8 mouse cellular contexts compared by ENCODE assay signal in genomic region chr11:4217914-4218629, GRCm38 (mm10). TPM values are rescaled to one million over a fixed set of nuclear protein-coding genes. Genes with fewer than 3 reads are reported as not detected.
DNase-seq lines count a peak whose midpoint lies in the region; ATAC-seq and TF ChIP-seq lines count a peak whose summit lies in the region.

Gene Castor1, plus strand, starts transcription at chr11:4218225.

- ATAC-seq in heart, embryonic 12.5 days (ENCODE audit: insufficient number of reproducible peaks, low FRiP score) = peak; percentile 92
- ATAC-seq in kidney, postnatal 0 days (replicated peaks; ENCODE audit: low FRiP score, low read depth) = peak; percentile 87
- peak; percentile 91 for ATAC-seq in liver, embryonic 15.5 days (ENCODE audit: insufficient read depth)
- peak; percentile 75 for ATAC-seq in neural tube, embryonic 12.5 days (ENCODE audit: low FRiP score, low read depth)
- peak; percentile 85 for ATAC-seq in stomach, postnatal 0 days (ENCODE audit: low FRiP score, low TSS enrichment)

- peak within 1 kb of the TSS; percentile 73 for H3K9ac ChIP-seq in heart, embryonic 12.5 days
- H3K9ac ChIP-seq in kidney, postnatal 0 days (ENCODE audit: low read depth, low read length) = peak within 1 kb of the TSS; percentile 46
- peak within 1 kb of the TSS; percentile 65 for H3K9ac ChIP-seq in liver, embryonic 15.5 days
- H3K9ac ChIP-seq in neural tube, embryonic 12.5 days = peak within 1 kb of the TSS; percentile 56
- peak within 1 kb of the TSS; percentile 58 for H3K9ac ChIP-seq in stomach, postnatal 0 days (ENCODE audit: low read length)

- H3K36me3 ChIP-seq in heart, embryonic 12.5 days = peaks cover 21% of the 10 kb centered on the region
- H3K36me3 ChIP-seq in kidney, postnatal 0 days (ENCODE audit: insufficient read depth, low read length) = peaks cover 21% of the 10 kb centered on the region
- H3K36me3 ChIP-seq in liver, embryonic 15.5 days (replicated peaks) = peaks cover 13% of the 10 kb centered on the region
- peaks cover 27% of the 10 kb centered on the region for H3K36me3 ChIP-seq in neural tube, embryonic 12.5 days
- H3K36me3 ChIP-seq in stomach, postnatal 0 days (ENCODE audit: control insufficient read depth, insufficient read depth, low read length) = peaks cover 20% of the 10 kb centered on the region

- no peaks in the 10 kb centered on the region for H3K9me3 ChIP-seq in heart, embryonic 12.5 days (replicated peaks)
- no peaks in the 10 kb centered on the region for H3K9me3 ChIP-seq in kidney, postnatal 0 days (replicated peaks; ENCODE audit: low read length)
- no peaks in the 10 kb centered on the region for H3K9me3 ChIP-seq in liver, embryonic 15.5 days (replicated peaks)
- H3K9me3 ChIP-seq in neural tube, embryonic 12.5 days = no peaks in the 10 kb centered on the region
- no peaks in the 10 kb centered on the region for H3K9me3 ChIP-seq in stomach, postnatal 0 days (ENCODE audit: control insufficient read depth, low read length)

- peaks cover 11% of the 10 kb centered on the region for H3K4me1 ChIP-seq in bone marrow macrophage, adult 2 months (ENCODE audit: control insufficient read depth, insufficient read depth, low read length)
- peaks cover 15% of the 10 kb centered on the region for H3K4me1 ChIP-seq in heart, embryonic 12.5 days (replicated peaks)
- no peaks in the 10 kb centered on the region; the same call in 1 of the 2 replicates for H3K4me1 ChIP-seq in kidney, postnatal 0 days (replicated peaks; ENCODE audit: insufficient read depth, low read length)
- peaks cover 56% of the 10 kb centered on the region for H3K4me1 ChIP-seq in liver, embryonic 15.5 days (replicated peaks)
- H3K4me1 ChIP-seq in neural tube, embryonic 12.5 days = peaks cover 13% of the 10 kb centered on the region
- H3K4me1 ChIP-seq in stomach, postnatal 0 days (replicated peaks; ENCODE audit: control insufficient read depth, insufficient read depth) = no peaks in the 10 kb centered on the region

- TF ChIP-seq POLR2A in bone marrow macrophage, adult 2 months (IDR thresholded peaks at IDR 0.05; ENCODE audit: borderline replicate concordance, low read depth, low read length) = no peak

- peak within 1 kb of the TSS; percentile 88 for H3K4me2 ChIP-seq in heart, embryonic 12.5 days
- peak within 1 kb of the TSS; percentile 74 for H3K4me2 ChIP-seq in kidney, postnatal 0 days (ENCODE audit: low read length)
- peak within 1 kb of the TSS; percentile 98 for H3K4me2 ChIP-seq in liver, embryonic 15.5 days
- H3K4me2 ChIP-seq in neural tube, embryonic 12.5 days (replicated peaks) = peak within 1 kb of the TSS; percentile 92
- H3K4me2 ChIP-seq in stomach, postnatal 0 days (replicated peaks; ENCODE audit: low read depth) = peak within 1 kb of the TSS; percentile 95

- no peak for TF ChIP-seq CTCF in bone marrow macrophage, adult 2 months (IDR thresholded peaks at IDR 0.05; ENCODE audit: low read depth, low read length)
- no peak for TF ChIP-seq CTCF in kidney, postnatal 0 days (IDR thresholded peaks at IDR 0.05; ENCODE audit: low read depth)
- peak; percentile 14; the same call in 1 of the 2 replicates for TF ChIP-seq CTCF in stomach, postnatal 0 days (IDR thresholded peaks at IDR 0.05; ENCODE audit: low read depth)

- TF ChIP-seq EP300 in stomach, postnatal 0 days (optimal IDR thresholded peaks at IDR 0.05) = peak; percentile 24

- peak; percentile 94 for DNase-seq in CD4-positive helper T cell, adult 2 months (ENCODE audit: low read depth, low spot score)
- peak; percentile 74 for DNase-seq in fat pad, adult 2 months (ENCODE audit: extremely low read depth, low read depth, low spot score)
- DNase-seq in kidney, postnatal 0 days (ENCODE audit: low spot score) = peak; percentile 94
- DNase-seq in stomach, postnatal 0 days (ENCODE audit: low spot score) = peak; percentile 93

- H3K27ac ChIP-seq in bone marrow macrophage, adult 2 months (ENCODE audit: insufficient read depth, low read depth, low read length) = no peak within 1 kb of the TSS
- H3K27ac ChIP-seq in heart, embryonic 12.5 days (ENCODE audit: poor library complexity, severe bottlenecking) = peak within 1 kb of the TSS; percentile 20; the same call in 1 of the 2 replicates
- H3K27ac ChIP-seq in kidney, postnatal 0 days = peak within 1 kb of the TSS; percentile 70
- peak within 1 kb of the TSS; percentile 64 for H3K27ac ChIP-seq in liver, embryonic 15.5 days (replicated peaks)
- no peak within 1 kb of the TSS for H3K27ac ChIP-seq in neural tube, embryonic 12.5 days
- H3K27ac ChIP-seq in stomach, postnatal 0 days (replicated peaks) = peak within 1 kb of the TSS; percentile 81

- 2% methylated on average over 55 of the region's 56 CpGs for WGBS in heart, embryonic 12.5 days
- 1% methylated on average over 56 of the region's 56 CpGs for WGBS in kidney, postnatal 0 days
- 3% methylated on average over 47 of the region's 56 CpGs for WGBS in liver, embryonic 15.5 days (ENCODE audit: insufficient replicate concordance)
- WGBS in neural tube, embryonic 12.5 days = 1% methylated on average over 56 of the region's 56 CpGs
- 2% methylated on average over 56 of the region's 56 CpGs for WGBS in stomach, postnatal 0 days

- H3K27me3 ChIP-seq in heart, embryonic 12.5 days (replicated peaks) = peaks cover 13% of the 10 kb centered on the region; the same call in 1 of the 2 replicates
- no peaks in the 10 kb centered on the region for H3K27me3 ChIP-seq in kidney, postnatal 0 days (ENCODE audit: insufficient read depth, low read length)
- H3K27me3 ChIP-seq in liver, embryonic 15.5 days = peaks cover 21% of the 10 kb centered on the region
- peaks cover 26% of the 10 kb centered on the region for H3K27me3 ChIP-seq in neural tube, embryonic 12.5 days (replicated peaks)
- H3K27me3 ChIP-seq in stomach, postnatal 0 days (ENCODE audit: control insufficient read depth, insufficient read depth, low read length) = no peaks in the 10 kb centered on the region

- H3K4me3 ChIP-seq in bone marrow macrophage, adult 2 months (ENCODE audit: insufficient read depth, low read length) = peak within 1 kb of the TSS; percentile 65
- peak within 1 kb of the TSS; percentile 53 for H3K4me3 ChIP-seq in heart, embryonic 12.5 days
- peak within 1 kb of the TSS; percentile 37 for H3K4me3 ChIP-seq in kidney, postnatal 0 days (replicated peaks; ENCODE audit: low read depth, low read length)
- H3K4me3 ChIP-seq in liver, embryonic 15.5 days (replicated peaks) = peak within 1 kb of the TSS; percentile 64
- H3K4me3 ChIP-seq in neural tube, embryonic 12.5 days = peak within 1 kb of the TSS; percentile 43
- H3K4me3 ChIP-seq in stomach, postnatal 0 days (ENCODE audit: low read depth, low read length) = peak within 1 kb of the TSS; percentile 59

RNA-seq across cellular contexts. Expression of gene Castor1, which starts in this region (rescaled TPM):
- polyA plus RNA-seq in bone marrow macrophage, adult 2 months (2012; ENCODE audit: insufficient read depth, insufficient read length, missing spikeins) = 4.1 and 5.4 TPM in 2 replicates
- 3.4 and 3.8 TPM in 2 replicates for polyA plus RNA-seq in heart, embryonic 12.5 days (2016; fragmentation: Nextera tagmentation; extraction: Ambion mirVana)
- polyA plus RNA-seq in kidney, postnatal 0 days (2015; fragmentation: Nextera tagmentation; extraction: Ambion mirVana) = 6.5 and 6.7 TPM in 2 replicates
- 1.5 TPM in 2 replicates for polyA plus RNA-seq in liver, embryonic 15.5 days (2015; fragmentation: Nextera tagmentation; extraction: Ambion mirVana)
- 1.6 and 2.3 TPM in 2 replicates for polyA plus RNA-seq in neural tube, embryonic 12.5 days (2016; fragmentation: Nextera tagmentation; extraction: Ambion mirVana)
- polyA plus RNA-seq in stomach, postnatal 0 days (2015; fragmentation: Nextera tagmentation; extraction: Ambion mirVana) = 9.6 and 9.7 TPM in 2 replicates

Comparison
In these comparisons a context has a peak if more than half of its experiments do, and no peak if none do; other contexts are left out.
1. H3K27ac ChIP-seq: peak in heart, embryonic 12.5 days (single experiment), kidney, postnatal 0 days (single experiment), liver, embryonic 15.5 days (single experiment) and stomach, postnatal 0 days (single experiment); none in bone marrow macrophage, adult 2 months (single experiment) and neural tube, embryonic 12.5 days (single experiment).
2. Peak in every context shown above with its lines, with median percentiles within 50 percentile points of each other: DNase-seq, H3K4me3 ChIP-seq, ATAC-seq, H3K4me2 ChIP-seq and H3K9ac ChIP-seq.